Mouse (Mus musculus) right cerebral cortex, postnatal 10 days (tissue): ENCODE measurements around the gene Skap1.

ENCODE experiments used
- DNase-seq, 2 experiments: peaks; one replicate each; pipeline ENCODE4 v3.0.0; 2021; ENCODE audit warnings: low spot score in 2 of 2

Skap1 gene

DNA sequence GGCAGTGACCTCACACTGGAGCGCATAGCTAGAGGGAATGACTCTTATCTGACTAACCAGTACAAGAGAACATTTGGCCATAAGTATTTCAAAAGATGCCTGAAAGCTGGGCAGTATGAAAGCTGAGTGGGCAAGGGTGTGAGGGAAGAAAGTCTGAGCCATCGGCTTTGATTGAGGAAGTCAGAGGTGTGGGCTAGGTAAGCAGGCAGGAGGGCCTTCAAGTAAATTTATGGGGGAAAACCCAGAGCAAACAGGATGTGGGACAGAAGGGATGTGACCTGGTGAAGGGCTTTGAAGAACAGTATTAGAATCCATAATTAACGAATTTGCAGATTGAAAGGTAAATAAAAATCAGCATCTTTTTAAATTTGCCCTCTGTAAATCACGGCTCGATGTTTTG, 95.8 kb downstream of the Skap1 start:
- no peak for DNase-seq

DNA sequence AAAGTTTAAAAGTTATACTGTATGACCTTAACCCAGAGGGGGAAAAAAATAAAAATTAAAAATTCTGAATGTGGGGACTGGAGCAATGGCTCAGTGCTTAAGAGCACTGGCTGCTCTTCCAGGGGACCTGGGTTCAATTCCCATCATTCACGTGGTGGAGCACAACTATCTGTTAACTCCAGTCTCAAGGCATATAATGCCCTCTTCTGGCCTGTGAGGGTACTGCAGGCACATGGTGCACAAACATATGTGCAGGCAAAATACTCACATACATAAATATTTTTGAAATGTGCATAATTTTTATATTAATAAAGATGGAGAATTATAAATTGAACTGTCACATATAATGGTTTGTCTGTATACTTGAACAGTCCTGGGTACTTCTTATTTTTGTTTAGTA, 99.7 kb downstream of the Skap1 start:
- no peak for DNase-seq

DNA sequence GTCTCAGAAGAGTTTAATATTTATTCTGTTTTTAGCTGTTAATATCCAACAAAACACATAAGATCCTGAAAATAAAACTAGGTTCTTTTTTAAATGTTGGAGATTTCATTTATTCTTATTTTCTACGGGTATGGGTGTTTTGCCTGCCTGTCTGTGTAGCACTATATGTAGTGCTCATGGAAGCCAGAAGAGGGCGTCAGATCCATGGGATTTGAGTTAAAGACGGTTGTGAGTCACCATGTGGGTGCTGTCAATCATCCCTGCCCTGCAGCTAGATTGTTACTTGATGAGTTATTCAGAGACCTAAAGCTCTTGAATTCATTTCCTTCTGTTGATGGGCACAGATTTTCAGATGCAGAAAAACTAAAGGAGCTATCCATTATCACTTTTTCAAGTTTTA, 108.1 kb downstream of the Skap1 start:
- DNase-seq = no peak

DNA sequence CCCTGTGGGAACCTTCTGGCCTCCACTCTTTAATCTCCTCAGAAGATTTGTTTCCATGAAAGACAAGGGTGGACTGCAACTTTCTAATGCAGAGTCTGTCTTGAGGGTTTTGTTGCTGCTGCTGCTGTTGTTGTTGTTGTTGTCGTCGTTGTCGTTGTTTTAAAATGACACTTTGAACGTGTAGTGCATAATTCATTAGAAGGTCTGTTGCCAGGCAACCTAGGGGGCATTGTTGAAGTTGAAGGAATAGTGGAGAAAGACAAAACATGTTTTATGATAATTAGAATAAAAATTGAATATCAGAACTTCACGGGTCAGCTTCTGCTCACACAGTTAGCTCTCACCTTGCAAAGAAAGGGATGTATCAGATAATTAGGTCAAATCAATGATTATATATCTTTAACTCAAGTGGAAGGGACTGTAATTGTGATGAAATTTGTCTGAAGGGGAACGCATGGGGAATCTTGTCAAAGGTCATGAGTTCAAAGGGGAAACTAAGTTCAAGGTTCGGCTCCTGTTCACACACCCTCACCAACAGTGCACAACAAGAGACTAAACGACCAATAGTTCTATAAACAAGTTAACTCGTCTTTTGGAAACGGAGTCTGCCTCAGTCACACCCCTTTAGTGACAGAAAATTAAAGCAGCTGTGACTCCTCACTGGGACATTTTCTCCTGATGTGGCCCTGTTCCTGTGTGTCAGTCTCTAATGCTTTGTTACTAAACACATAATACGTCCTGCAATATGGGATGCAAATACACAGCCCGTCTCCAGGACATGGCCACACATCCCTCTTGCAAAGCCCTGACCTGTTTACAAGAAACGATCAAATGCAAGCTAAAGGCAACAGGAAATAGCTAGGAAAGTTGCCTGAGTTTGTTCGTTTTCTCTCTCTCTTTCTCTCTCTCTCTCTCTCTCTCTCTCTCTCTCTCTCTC, 112.4 kb downstream of the Skap1 start:
- DNase-seq = no peak

DNA sequence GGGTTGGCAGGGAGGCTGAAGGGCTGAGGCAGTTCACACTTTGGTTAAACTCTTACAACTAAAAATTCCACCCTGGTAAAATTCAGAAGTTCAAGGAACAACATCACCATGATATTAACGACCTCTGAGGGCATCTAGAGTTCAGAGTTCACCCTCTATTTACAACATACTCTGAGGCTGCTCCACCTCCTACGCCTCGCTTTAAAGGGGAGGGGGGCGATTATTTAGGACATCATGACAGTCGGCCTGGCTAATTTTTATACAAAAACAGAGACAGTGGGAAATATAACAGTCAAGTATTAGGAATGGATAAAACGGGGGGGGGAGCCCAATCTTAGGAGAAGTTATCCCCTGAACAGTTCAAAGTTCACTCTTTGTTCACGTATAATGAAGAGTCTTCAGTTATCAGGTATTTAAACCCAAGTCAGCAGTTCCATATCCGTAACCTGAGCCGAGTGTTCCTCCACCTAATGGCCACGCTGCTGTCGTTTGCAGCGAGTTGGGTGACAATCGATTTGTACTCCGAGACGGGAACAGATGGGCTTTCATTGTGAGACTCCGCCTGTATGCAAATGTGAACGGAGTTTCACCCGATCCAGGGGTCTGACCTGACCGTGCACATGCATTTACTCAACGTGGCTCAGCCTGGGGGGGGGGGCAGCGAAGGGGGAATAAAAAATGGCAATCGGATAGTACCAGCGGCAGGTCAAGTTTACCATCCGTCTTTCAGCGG, 114.3 kb downstream of the Skap1 start:
- DNase-seq = no peak

GRCm38 (mm10) chr11:96581604-96582384, 117.4 kb downstream of the Skap1 start:
- DNase-seq = no peak

GRCm38 (mm10) chr11:96582595-96582994, 118.2 kb downstream of the Skap1 start:
- no peak for DNase-seq

- no peak for DNase-seq
Observed at GRCm38 (mm10) chr11:96589828-96590227, 125.4 kb downstream of the Skap1 start.

- DNase-seq = no peak
Observed at GRCm38 (mm10) chr11:96595890-96596289, 131.5 kb downstream of the Skap1 start.

GRCm38 (mm10) chr11:96596301-96596700, 131.9 kb downstream of the Skap1 start:
- no peak for DNase-seq

- DNase-seq = no peak
Observed at GRCm38 (mm10) chr11:96602806-96603205, 138.4 kb downstream of the Skap1 start.

GRCm38 (mm10) chr11:96604306-96604705, 139.9 kb downstream of the Skap1 start:
- DNase-seq = no peak

DNA sequence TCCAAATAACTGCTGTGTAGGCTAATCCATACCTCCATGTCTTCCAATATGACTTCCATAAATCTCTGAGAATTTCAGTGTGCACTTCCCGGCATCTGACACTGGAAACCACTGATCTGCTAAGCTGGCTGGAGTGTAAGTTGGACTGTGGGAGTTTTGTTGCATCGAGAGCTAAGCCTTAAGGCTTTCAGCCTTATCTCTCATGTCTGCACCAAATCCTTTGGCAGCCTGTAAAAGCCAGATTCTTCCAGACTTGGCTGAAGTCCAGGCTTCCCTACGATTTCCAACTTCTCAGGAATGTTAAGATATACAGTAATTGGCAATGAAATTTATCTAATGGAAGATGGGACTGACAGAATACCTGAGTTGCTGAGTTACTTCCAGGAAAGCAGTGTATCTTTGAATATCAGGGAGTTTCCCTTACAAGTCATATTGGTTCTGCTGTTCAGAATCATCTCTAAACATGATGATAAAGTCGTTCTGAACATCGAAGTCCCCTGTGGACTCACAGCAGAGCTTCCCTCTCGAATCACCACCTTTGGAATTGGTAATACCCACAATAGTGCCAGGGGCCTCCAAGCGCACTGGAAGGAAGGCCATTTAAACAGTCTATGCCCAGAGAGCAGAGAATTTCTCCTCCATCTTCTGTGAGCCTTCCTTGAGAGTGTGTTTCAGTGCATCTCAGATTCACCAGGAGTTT, 140.5 kb downstream of the Skap1 start:
- no peak for DNase-seq

GRCm38 (mm10) chr11:96605516-96605915, 141.1 kb downstream of the Skap1 start:
- no peak for DNase-seq

- DNase-seq = no peak
Observed at GRCm38 (mm10) chr11:96612596-96612995, 148.2 kb downstream of the Skap1 start.

GRCm38 (mm10) chr11:96616792-96617191, 152.4 kb downstream of the Skap1 start:
- DNase-seq = no peak

GRCm38 (mm10) chr11:96618789-96619445, 154.5 kb downstream of the Skap1 start:
- no peak for DNase-seq

DNA sequence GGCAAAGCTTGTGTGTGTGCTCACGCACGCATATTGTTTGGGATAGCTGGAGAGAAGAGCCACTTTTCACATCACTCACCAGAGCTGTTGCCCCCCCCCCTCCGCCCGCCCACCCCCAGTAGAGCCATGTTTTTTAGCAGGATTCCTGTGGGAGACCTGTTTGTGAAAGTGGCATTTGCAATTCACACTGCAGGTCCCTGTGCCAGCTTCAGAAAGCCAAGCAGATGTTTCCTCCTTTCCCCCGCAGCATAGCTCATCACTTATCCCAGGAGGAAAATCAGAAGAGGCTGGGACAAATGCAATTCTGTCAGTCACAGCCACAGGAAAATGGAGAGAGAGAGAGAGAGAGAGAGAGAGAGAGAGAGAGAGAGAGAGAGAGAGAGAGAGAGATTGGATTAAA, 155.2 kb downstream of the Skap1 start:
- DNase-seq = no peak

DNA sequence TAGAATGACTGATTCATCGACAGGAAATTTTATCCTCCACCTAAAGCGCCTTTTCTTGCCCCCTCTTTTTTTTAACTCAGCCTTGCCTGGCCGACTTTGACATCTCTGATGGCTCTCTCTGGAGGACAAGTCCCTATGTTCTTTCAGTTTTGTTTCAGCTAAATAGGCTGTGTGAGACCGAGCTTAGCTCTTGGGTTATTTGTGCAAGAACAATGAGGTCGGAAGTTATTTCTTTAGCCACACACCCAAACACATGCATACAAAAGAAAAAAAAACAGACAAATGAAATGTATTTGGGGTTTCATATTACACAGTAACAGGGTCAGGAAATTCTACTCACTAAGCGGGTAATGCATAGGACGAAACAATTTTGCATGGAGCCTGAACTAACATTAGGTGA, 155.6 kb downstream of the Skap1 start:
- no peak for DNase-seq

DNA sequence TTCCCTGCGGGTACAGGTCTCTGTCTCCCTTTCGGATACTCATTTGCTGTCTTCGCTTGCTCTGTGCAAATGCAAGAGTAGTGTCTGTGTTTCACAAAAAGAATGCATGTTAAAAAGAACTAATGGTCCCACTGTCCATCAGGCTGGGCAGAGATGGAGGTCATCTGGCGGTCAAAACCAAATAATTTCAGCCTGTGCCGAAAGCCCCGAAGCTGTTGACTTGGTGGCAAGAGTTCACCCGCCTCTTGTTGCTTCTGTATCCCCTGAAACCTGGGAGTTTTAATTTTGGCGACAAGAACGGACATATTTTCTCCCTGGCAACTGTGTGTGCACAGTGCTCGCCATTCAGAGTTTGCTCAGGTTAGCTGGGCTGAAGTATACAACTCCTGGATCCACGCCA, 156.3 kb downstream of the Skap1 start:
- DNase-seq = no peak

DNA sequence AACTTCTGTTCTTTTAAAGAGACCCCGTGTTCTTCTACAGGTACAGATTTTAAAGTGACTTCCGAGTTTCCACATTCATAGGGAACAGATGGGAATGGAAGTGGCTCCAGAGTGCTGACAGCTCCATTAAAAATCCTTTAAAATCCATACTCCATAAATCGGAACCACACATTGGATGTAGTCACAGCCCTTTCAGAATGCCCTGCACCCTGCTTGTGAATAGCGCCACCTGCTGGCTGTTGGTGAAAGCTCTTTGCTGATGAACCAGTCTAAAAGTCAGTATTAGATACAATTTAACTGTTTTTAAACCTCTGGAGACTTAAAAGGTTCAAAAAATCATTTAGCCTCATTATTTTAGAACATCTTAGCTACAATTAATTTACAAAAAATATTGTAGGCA, 156.8 kb downstream of the Skap1 start:
- DNase-seq = peak; percentile 63 to 82
